Mouse (Mus musculus) kidney, adult 2 months (tissue): ENCODE data around the gene Abi3bp.

ENCODE experiments used
- CTCF ChIP-seq: fragments of 200-500 bp; conservative IDR thresholded peaks from 2 replicates; pipeline ENCODE4 v1.5.1; 2011; ENCODE audit warnings: low read depth, mild to moderate bottlenecking, control low read depth, low read length, moderate library complexity, mixed read lengths; ENCODE audit not compliant: insufficient read depth, insufficient read length
- POLR2A ChIP-seq: fragments of 200-500 bp; IDR thresholded peaks from one replicate; pipeline ENCODE4 v1.6.1; 2011; ENCODE audit warnings: low read depth, low read length, control low read depth

DNA sequence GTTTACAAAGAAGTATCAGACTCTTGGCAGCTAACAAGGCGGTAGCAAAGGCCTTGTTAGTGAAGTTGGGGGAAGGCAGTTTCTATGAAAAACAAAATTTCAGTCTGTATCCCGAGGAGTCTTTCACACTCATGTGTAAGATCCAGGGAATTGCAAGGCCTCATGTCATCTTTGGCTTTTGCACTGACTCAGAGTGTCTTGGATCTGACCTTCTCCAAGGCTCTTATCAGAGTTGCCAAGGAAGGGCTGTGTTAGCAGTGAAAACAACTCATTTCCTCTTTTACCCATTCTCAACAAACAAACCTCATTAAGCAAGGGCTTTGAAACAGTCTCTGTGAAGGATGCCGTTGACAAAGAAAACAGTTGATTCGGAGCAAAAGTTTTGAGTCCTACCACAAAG, 17.6 kb downstream of the Abi3bp start:
- TF ChIP-seq POLR2A (no peak), CTCF (no peak)
